31 mouse cellular contexts compared by ENCODE assay signal in genomic region chr17:7399770-7400169, GRCm38 (mm10). TPM values are rescaled to one million over a fixed set of nuclear protein-coding genes. Genes with fewer than 3 reads are reported as not detected.
"Had no signal": no experiment of that assay in that cellular context is flagged by ENCODE, and none has a peak within 500 bp of the region (broad histone marks: within the 10 kb centered on the region; RNA-seq: fewer than 3 reads in every experiment).

No protein-coding gene starts in this region.

RNA-seq across cellular contexts. Expression of gene Unc93a2, which starts 14.5 kb away (rescaled TPM):
- polyA plus RNA-seq: limb, embryonic 10.5 days; limb, embryonic 11.5 days; limb, embryonic 12.5 days; limb, embryonic 13.5 days; liver, embryonic 11.5 days; liver, embryonic 12.5 days; lung, embryonic 14.5 days; lung, embryonic 15.5 days; lung, embryonic 16.5 days; lung, postnatal 0 days; macrophage; midbrain, embryonic 10.5 days; midbrain, embryonic 11.5 days; midbrain, embryonic 12.5 days; midbrain, embryonic 13.5 days; midbrain, embryonic 14.5 days; midbrain, embryonic 16.5 days; myocyte; neural tube, embryonic 11.5 days; neural tube, embryonic 12.5 days had no signal

RNA-seq across cellular contexts. Expression of gene Gm49630, which starts 28.0 kb away (rescaled TPM):
- polyA plus RNA-seq: limb, embryonic 10.5 days; limb, embryonic 11.5 days; limb, embryonic 12.5 days; limb, embryonic 13.5 days; limb, embryonic 14.5 days; limb, embryonic 15.5 days; liver, adult 2 months; liver, embryonic 11.5 days; liver, embryonic 12.5 days; liver, embryonic 13.5 days; liver, embryonic 14.5 days; liver, embryonic 15.5 days; liver, embryonic 16.5 days; liver, postnatal 0 days; lung, adult 2 months; lung, embryonic 14.5 days; lung, embryonic 15.5 days; lung, embryonic 16.5 days; lung, postnatal 0 days; macrophage; midbrain, embryonic 10.5 days; midbrain, embryonic 11.5 days; midbrain, embryonic 12.5 days; midbrain, embryonic 13.5 days; midbrain, embryonic 14.5 days; midbrain, embryonic 15.5 days; midbrain, embryonic 16.5 days; midbrain, postnatal 0 days; myocyte; neural tube, embryonic 11.5 days; neural tube, embryonic 12.5 days had no signal

RNA-seq across cellular contexts. Expression of gene Ttll2, which starts 47.3 kb away (rescaled TPM):
- polyA plus RNA-seq: limb, embryonic 10.5 days; limb, embryonic 11.5 days; limb, embryonic 12.5 days; limb, embryonic 13.5 days; limb, embryonic 14.5 days; limb, embryonic 15.5 days; liver, embryonic 11.5 days; liver, embryonic 12.5 days; liver, embryonic 13.5 days; liver, postnatal 0 days; lung, embryonic 14.5 days; lung, embryonic 15.5 days; lung, embryonic 16.5 days; lung, postnatal 0 days; macrophage; midbrain, embryonic 10.5 days; midbrain, embryonic 11.5 days; midbrain, embryonic 12.5 days; midbrain, embryonic 13.5 days; midbrain, embryonic 14.5 days; midbrain, embryonic 15.5 days; midbrain, embryonic 16.5 days; midbrain, postnatal 0 days; myocyte; neural tube, embryonic 11.5 days; neural tube, embryonic 12.5 days had no signal
